Mouse (Mus musculus) megakaryocyte, embryonic 14.5 days (primary cell): ENCODE data around the gene Zfp109.

ENCODE experiments used
- FLI1 ChIP-seq: IDR thresholded peaks from 2 replicates; pipeline ENCODE4 v1.6.1; 2012; ENCODE audit warnings: low read length, inconsistent platforms, mixed read lengths
- GATA1 ChIP-seq: IDR thresholded peaks from 3 replicates; pipeline ENCODE4 v1.6.1; 2012; ENCODE audit warnings: mixed read lengths, low read length, inconsistent platforms, borderline replicate concordance

- TF ChIP-seq GATA1 = no peak
- no peak for TF ChIP-seq FLI1
Measured at GRCm38 (mm10) chr7:24286090-24286489, 48.7 kb upstream of the Zfp109 start.
